27 mouse cellular contexts compared by ENCODE assay signal in the genomic region with DNA sequence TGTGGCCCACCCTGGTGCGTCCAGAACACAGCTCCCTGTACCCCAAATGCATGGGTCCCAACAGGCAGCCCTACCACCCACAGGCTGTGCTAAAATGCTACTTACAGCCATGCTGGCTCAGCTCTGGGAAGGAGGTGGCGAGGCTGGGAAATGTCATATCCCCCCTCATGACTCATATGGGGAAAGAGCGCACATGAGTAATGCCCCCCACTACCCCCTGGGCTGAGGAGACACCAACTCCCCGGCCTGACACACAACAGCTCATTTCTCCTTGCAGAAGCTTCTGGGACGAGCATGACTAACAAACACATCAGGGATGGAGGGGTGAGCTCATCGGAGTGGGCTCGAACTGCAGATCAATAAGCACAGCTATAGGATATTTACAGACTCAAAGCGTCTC.
"Had no signal": no experiment of that assay in that cellular context is flagged by ENCODE, and none has a peak within 500 bp of the region (broad histone marks: within the 10 kb centered on the region; RNA-seq: fewer than 3 reads in every experiment).

No protein-coding gene starts in this region.

- ATAC-seq: hindbrain, embryonic 16.5 days; inflammation-experienced regulatory T-cells, adult 6 months; intestine, embryonic 15.5 days; intestine, postnatal 0 days; liver, embryonic 12.5 days had no signal

- H3K27me3 ChIP-seq: hindbrain, embryonic 12.5 days; intestine, embryonic 15.5 days; limb, embryonic 13.5 days; limb, embryonic 15.5 days had no signal

- H3K36me3 ChIP-seq: heart, embryonic 12.5 days; hindbrain, embryonic 10.5 days; hindbrain, embryonic 12.5 days; intestine, embryonic 15.5 days; limb, embryonic 13.5 days; limb, embryonic 15.5 days; liver, embryonic 12.5 days had no signal

- DNase-seq: gastrocnemius, adult 2 months; gastrocnemius, postnatal 10 days; gastrocnemius, postnatal 25 days; heart, adult 2 months; heart, postnatal 10 days; heart, postnatal 4 days; kidney, adult 18-20 months; kidney, adult 8-10 months; kidney, postnatal 10 days; kidney, postnatal 25 days; kidney, postnatal 4 days; layer of hippocampus, postnatal 36 days; left cerebral cortex, postnatal 4 days; lung, adult 18-20 months had no signal

- H3K4me2 ChIP-seq: heart, embryonic 12.5 days; hindbrain, embryonic 12.5 days; hindbrain, embryonic 14.5 days; intestine, embryonic 15.5 days; limb, embryonic 13.5 days; limb, embryonic 15.5 days; liver, embryonic 12.5 days had no signal

- H3K9me3 ChIP-seq: hindbrain, embryonic 10.5 days; intestine, embryonic 15.5 days; limb, embryonic 13.5 days; limb, embryonic 15.5 days; liver, embryonic 12.5 days had no signal

- H3K4me3 ChIP-seq: gastrocnemius, adult 2 months; heart, adult 2 months; heart, embryonic 12.5 days; hindbrain, embryonic 10.5 days; hindbrain, embryonic 12.5 days; intestine, embryonic 15.5 days; layer of hippocampus, adult 2 months; limb, embryonic 13.5 days; limb, embryonic 15.5 days; liver, embryonic 12.5 days had no signal

- H3K9ac ChIP-seq: heart, embryonic 12.5 days; hindbrain, embryonic 12.5 days; hindbrain, embryonic 14.5 days; intestine, embryonic 15.5 days; limb, embryonic 13.5 days; limb, embryonic 15.5 days; liver, embryonic 12.5 days; liver, embryonic 14.5 days had no signal

- H3K4me1 ChIP-seq: hindbrain, embryonic 12.5 days; liver, embryonic 12.5 days had no signal

- H3K27ac ChIP-seq: gastrocnemius, adult 2 months; heart, adult 2 months; hindbrain, embryonic 10.5 days; hindbrain, embryonic 12.5 days; hindbrain, embryonic 14.5 days; intestine, embryonic 15.5 days; layer of hippocampus, adult 2 months; limb, embryonic 13.5 days; limb, embryonic 15.5 days; liver, embryonic 12.5 days; liver, embryonic 14.5 days had no signal
